Mouse (Mus musculus): ENCODE data around the gene Dot1l. TPM values are rescaled to one million over a fixed set of nuclear protein-coding genes. Genes with fewer than 3 reads are reported as not detected.

Gene Dot1l
- total RNA-seq, 2 experiments from 2014 or later = 53.2 to 64.6 TPM

DNA sequence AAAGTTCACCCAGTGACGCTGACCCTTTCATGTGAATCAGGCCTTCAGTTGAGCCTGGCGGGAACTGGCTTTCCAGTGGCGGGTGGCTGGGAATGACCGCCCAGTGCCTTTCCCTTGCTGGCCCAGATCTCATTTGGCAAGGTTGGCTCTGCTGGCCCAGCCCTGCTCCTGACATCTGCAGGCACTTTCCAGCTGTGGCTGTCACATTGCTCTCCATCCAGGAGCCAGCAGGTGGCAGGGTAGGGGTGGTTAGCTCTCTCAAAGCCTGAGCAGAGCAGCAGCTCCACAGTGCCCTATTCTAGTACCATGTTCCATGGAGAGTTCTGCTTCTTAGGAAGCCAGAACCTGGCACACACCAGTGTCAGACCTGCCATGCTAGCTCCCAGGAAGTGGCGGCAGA, 2.7 kb downstream of the Dot1l start:
- DNase-seq = peak; percentile 90 to 91

DNA sequence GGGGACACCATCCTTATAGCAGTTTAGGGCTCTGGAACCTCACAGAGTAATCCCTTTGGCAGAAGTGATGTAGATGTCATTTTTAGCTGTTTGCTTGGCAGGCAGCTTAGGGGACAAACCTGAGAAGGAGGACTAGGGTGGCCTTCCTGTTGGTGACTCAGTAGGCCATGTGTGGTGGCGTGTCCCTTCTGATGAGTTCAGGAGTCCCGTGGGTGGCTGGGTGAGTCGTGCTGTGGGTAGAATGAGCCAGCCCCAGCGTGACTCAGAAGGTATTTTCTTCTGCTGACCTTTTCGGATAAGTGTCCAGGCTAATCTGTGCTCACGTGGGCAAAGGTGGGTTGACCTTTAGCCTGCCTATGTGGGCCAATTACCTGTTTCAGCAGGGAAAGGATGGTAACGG, 3.6 kb downstream of the Dot1l start:
- DNase-seq = peak; percentile 81 to 86

DNA sequence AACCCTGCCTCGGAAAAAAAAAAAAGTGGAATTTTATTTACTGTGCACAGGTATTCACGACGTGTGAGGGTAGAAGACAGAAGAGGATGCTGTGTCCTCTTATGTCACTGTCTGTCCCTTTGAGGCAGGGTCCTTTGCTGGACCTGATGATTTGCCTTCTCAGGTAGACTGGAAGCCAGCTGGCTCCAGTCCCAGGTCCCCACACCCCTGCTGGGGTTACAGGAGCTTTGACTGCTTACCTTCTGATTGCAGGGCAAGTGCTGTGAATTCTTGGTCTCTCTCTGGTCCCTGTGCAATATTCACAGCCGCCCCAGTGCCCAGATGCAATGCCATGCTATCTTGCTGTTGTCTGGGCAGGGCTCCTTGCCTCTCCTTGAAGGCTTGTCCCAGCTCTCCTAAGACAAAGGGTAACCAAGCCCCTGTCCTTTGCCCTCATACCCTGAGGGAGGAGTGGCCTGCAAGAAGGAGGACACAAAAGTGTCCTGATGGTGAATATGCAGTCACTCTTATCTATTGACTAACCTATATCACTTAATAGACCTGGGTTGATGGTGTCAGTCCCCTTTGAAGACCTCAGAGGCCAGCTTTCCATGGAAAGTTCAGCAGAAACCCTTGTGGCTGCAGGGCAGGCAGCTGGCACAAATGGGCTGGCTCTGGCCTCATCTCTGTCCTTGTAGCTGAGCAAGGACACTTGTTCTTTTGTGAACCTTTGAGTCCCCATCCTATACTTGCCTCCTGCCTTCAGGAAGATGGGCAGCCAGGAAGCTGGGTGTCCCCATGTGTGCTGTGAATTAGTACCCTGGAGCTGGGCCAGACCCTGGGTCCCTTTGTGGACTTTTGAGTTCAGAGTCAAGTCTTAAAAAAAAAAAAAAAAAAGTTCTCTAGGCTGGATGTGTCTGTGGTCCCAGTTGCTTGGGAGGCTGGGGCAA, 5.9 kb downstream of the Dot1l start:
- peak; percentile 64 to 73 for DNase-seq

DNA sequence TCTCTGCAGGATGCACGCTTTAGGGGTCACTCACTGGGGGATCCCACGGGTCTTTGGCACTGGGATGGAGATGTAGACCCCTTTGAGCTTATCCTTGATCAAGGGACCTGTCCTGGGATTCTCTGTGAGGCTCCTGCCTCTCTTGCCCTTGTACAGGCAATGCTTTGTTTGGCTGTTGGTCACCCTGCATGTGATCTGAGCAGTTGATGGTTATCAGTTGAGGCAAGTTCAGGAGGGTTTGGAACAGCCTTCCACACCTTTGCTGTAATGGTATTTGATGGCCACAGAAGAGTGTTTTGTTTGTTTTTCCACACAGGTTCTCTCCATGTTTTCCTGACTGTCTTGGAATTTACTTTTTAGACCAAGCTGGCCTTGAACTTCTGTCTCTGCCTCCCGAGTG, 6.8 kb downstream of the Dot1l start:
- no peak for DNase-seq

DNA sequence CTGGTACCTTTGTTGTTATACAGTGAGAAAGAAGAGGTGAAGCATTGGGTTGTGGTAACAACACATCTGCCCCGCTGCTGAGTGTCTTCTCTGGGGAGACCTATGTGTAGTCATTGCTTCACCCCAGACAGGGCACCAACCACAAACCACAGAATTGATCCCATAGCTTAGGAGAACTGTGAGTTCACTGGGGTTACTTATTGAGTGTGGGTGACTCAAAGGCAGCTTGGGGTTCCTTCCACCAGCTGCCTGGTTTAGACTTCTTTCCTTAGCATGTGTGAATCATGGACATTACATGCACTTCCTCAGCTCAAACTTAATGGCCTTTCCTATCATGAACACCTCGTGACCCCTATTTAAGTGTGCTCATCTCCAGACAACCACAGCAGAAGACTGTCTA, 8.5 kb downstream of the Dot1l start:
- no peak for DNase-seq

DNA sequence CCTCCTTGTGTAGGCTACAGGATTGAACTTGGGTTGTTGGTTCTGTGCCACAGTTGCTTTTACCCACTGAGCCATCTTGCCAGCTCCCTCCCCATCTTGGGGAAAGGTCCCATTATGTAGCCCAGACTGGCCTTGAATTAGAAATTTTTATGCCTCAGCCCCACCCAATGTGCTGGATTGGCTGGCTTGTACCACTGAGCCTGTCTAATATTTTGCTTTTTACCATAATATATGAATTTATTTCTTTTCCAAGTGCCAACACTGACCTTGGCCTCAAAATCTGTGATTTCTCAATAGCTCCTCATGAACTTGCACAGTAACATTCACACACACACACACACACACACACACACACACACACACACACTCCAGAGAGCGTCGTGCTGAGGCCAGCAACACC, 10.7 kb downstream of the Dot1l start:
- peak; percentile 65 to 68 for DNase-seq

DNA sequence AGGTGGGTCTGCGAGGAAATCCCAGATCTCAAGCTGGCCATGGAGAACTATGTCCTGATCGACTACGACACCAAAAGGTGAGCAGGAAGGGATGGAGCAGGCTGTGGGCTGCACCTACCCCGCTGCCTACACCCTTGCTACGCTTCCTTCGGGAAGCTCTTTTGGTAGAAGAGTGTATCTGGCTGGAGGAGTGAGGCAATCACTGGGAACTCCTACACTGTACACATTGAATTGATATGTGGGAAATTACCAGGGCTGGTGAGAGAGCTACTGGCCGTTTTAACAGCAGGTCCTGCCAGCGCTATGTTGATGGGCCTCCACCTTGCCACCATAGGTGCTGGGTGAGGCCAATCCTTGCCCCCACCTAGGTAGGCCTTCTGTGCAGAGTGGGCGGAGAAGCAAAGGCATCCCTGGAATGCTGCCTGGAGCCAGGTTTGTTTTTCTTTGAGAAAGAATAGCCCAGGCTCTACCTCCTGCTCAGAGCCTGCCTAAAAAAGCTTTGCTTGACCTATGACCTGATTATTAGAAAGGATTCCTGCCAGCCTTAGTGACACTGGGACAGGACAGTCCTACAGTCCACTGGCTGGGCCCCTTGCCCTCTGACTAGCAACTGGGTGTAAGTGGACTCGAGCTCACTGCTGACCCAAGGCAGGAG, 11.3 kb downstream of the Dot1l start:
- DNase-seq = no peak

DNA sequence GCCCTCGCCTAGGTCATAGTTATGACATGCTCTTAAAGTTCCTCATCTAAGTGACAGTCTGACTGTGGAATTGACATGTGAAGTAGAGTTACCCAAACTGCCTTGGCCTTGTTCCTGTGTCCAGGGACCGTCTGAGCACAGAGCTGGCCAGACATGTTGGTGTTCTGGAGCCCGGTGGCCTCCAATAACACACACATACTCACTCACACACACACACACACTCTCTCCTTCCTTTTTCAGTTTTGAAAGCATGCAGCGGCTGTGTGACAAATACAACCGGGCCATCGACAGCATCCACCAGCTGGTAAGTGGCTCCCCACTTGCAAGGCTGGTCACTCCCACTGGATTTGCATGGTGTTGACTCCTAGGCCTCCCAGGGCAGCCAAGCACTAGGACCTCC, 13.4 kb downstream of the Dot1l start:
- DNase-seq = no peak

DNA sequence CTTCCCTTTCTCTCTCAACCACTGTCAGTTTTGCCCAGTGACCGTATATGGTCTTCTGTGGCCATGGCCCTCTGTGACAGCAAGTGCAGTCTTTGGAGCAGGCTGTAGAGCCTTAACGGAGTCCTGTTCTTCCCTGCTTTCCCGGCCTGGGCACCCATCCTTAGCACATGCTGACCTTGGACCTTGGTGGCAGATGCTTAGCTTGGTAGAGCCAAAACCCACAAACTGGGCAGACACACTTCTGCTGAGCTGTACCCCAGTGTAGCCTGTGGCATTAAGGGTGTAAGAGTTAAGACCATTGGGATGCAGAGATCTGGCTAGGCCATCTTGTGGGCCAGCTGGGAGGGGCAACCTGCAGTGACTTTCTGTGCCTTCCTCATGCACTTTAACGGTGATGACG, 18.8 kb downstream of the Dot1l start:
- no peak for DNase-seq

DNA sequence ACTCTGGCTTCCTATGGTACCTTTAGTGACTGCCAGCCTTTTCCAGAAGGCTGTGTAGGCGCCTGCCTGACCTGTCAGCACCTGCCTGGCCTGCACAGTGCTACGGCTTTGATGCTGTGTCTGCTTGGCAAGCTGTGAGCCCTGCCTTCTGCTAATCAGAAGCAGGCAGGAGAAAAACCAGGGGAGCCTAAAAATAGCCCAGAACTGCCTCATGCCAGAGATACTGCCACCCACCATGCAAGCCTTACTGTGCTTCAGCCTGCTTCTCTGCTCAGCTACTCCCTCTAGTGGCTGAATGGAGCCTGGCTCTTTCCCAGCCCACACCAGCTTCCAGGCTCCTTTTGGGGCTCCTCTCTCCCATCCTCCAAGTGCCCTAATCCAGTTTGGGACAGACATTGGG, 19.5 kb downstream of the Dot1l start:
- DNase-seq = peak; percentile 83 to 89

DNA sequence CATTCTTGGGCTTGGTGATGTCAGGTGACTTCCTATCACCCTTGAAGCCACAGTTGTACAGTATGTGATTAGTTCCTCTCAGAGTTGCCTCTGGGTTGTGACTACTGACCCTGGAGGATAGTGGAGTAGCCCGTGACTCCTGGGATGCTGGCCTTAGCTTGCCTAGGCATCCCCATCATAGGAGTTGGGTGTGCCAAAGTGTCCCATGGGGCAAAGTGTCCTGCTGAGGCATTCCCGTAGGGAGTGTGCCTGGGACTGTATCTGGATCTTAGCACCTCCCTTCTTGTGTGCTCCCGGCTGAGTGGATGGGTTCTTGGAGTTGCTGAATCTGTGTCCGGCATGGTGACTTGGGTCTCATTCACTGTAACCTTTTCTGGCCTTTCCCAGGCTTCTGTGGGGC, 20.0 kb downstream of the Dot1l start:
- no peak for DNase-seq

DNA sequence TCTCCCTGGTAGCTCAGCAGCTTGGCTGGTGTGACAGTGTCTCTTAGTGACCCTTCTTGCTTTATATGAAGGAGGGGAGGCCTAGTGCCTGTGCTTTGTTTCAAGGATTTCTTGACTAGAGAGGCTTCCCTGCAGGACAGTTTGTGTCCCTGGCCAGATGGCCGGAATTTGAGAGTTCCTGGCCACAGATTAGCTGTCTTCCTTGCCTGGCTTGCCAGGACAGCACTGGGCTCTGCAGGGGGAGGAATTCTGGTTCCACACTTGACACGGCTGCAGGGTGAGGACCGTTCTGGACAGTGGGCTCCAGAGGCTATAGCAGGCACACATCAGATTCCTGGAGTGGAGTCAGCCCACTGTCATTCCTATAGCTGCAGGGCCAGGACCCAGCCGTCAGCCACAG, 20.7 kb downstream of the Dot1l start:
- no peak for DNase-seq

DNA sequence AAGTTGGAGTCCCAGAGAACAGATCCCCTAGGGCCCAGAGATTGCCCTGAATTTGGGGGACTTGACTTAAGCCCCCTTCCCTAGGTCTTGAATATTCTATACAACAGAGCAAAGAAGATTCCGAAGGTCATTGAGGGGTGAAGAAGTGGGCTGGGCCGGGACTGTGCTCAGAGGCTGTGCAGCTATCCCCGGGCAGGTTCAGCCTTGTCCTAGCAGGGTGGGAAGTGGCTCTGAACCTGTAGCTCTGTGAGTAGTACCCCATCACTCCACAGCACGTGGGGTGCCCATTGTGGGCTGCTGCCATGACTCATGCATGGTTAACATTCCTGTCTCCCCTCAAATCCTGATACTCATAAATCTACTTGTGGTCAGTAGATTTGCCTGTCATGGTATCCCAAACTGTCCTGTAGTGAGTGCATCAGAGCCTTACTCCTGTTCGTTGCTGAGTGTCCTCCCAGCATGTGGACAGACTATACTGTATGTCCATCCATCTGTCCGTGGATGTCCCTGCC, 21.4 kb downstream of the Dot1l start:
- DNase-seq = no peak

DNA sequence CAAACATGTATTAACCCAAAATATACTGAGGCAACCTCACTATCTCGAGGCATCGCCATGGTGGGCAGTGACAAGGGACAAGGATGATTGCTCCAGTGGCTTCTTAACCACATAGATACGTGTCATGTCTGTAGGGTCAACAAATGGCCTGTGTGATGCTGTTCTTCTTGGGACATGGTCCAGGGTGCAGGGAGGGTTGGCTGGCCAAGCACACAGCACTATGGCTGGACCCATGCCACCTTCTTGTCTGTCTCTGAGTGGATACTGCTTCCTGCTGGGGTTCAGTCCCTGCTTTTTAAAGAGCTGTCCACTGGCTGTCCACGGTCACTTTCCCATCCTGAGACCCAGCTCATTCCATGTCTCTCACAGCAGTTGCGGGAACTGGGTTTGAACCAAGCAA, 22.1 kb downstream of the Dot1l start:
- DNase-seq = no peak

DNA sequence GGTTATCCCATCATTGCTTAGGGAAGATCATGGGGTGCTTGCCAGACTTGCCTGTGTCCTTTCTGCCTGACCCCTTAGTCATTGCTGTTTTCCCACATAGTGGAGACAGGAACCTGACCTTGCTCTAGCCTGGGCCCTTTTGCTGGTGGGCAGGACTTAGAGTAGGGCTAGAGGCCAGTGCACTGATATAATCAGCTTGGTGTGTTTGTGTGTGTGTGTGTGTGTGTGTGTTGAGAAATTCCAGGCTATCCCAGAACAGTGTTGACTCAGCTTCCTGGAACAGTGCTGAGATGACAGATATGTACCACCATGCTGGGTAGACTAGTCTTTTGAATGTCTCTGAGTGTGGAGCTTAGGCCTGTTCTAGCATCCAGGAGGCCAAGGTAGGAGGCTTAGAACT, 24.6 kb downstream of the Dot1l start:
- DNase-seq = peak; percentile 68 to 72

DNA sequence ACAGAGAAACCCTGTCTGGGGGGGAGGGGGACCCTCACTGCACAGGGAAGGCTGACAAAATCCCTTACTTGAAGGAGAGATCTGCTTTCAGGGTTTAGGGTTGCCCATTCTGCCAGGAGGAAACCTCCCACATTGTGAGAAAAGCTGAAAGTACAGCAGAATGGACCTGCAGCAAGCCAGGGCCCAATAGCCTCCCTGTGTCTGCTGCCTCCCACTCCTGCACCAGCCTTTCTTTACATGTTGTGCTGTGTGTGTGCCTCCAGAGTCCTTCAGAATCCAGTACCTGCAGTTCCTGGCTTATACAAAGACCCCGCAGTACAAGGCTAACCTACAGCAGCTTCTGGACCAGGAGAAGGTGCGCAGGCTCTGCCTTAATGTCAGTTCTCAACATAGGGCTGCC, 29.3 kb downstream of the Dot1l start:
- no peak for DNase-seq

DNA sequence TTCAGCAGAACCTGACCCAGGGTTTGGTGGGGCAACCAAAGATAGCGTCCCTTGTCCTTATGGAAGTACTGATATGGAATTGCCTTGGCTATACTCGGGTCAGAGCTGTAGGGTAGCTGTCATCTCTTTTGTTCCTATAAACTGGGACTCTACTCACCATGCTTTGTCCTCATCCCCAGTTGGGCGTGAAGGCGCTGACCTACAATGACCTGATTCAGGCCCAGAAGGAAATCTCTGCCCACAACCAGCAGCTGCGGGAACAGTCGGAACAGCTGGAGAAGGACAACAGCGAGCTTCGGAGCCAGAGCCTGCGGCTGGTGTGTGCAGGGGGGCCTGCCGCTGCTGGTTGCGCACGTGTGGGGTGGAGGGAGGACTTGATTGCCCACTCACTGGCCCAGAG, 29.9 kb downstream of the Dot1l start:
- no peak for DNase-seq

DNA sequence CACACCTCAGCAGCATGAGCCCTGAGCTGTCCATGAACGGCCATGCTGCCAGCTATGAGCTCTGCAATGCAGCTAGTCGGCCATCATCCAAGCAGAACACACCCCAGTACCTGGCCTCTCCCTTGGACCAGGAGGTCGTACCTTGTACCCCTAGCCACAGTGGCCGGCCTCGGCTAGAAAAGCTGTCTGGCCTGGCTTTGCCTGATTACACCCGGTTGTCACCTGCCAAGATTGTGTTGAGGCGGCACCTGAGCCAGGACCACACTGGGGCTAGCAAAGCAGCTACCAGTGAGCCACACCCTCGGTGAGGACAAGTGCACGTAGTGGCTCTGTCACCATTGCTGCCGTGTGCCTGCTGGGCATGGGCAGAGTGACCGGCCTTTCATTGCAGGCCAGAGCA, 31.0 kb downstream of the Dot1l start:
- no peak for DNase-seq

DNA sequence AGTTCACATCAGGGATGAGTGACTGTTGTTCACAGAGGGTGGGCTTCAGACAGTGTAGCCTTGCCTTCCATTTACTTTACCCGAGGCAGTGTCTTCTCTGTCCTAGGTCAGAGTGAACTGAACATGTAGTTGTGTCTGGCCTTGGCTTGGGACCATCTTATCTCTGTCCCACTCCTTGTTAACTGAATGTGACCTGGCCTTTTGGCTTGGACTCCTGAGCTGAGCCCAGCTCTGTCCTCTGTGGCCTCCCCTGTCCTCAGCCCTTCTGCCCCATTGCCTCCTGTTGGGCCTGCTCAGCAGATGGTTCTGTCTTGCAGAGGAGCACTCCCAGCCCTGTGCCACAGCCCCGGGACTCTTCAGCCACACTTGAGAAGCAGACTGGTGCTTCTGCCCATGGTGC, 32.5 kb downstream of the Dot1l start:
- DNase-seq = no peak

DNA sequence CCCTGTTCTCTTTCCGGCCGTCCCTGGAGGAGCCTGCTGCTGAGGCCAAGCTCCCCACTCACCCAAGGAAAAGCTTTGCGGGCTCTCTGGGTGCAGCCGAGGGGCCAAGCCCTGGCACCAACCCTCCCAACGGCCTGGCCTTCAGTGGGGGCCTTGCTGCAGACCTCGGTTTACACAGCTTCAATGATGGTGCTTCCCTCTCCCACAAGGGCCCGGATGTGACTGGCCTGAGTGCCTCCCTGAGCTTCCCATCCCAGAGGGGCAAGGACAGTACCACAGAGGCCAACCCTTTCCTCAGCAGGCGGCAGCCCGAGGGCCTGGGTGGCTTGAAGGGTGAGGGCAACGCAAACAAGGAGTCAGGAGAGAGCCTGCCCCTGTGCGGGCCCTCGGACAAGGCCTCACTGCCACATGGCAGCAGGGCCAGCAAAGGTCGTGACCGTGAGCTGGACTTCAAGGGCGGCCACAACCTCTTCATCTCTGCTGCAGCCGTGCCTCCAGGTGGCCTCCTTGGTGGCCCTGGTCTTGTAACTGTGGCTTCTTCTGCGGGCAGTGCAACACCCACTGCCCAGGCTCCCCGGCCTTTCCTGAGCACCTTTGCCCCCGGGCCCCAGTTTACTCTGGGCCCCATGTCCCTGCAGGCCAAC, 35.9 kb downstream of the Dot1l start:
- DNase-seq = peak in 1 of 2 experiments; percentile 54

DNA sequence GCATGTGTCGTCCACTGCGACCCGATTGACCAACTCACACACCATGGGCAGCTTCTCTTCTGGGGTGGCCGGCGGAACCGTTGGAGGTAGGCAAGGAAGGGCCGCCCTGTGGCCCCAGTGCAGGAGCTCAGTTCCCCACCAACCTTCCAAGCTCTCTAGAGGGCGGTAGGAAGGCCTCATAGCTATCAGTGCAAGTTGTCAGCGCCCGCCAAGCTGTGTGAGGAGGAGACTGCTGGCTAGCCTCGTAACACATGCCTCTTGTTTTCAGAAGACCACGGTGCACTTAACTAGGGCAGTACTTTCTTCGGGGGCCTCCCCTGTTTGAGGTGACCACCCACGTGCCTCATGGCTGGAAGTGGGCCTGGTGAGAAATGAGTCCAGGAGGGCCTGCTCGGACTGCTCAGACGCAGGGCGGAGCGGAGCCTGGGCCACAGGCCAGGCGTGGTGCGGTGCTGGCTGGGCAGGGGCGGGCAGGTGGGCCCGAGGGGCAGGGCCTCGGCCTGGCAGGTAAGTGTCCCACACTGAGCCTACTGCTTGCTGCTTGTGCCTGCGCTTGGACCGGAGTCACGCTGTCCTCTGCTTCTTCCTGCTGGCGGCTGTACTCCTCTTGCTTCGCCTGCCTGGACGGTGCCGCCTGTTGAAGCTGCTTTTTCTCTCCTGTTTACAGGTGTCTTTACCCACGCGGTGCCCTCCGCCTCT, 36.6 kb downstream of the Dot1l start:
- no peak for DNase-seq
